Mouse (Mus musculus) left cerebral cortex, postnatal 4 days (tissue): ENCODE results near the gene Arhgap27. TPM values are rescaled to one million over a fixed set of nuclear protein-coding genes. Genes with fewer than 3 reads are reported as not detected.
"Not testable (repeated sequence)": the region's sequence is repeated elsewhere in the genome, so short reads cannot be mapped to it uniquely, and the experiment has no call there.

Source experiments
- DNase-seq: peaks from one replicate; pipeline ENCODE4 v3.0.0-alpha.2; 2022
- intact Hi-C: fragments of 180-260 bp; cut with DNase I; formaldehyde crosslinking; loops from one replicate; pipeline ENCODE4 v1.15.1; 2025
- total RNA-seq, 2 experiments: library from RNA; stranded (reverse); gene quantifications; 2 replicates each; pipeline ENCODE4 v1.2.3; 2021

Arhgap27 gene
- total RNA-seq, 2 experiments from 2014 or later = 4.7 to 5.1 TPM

DNA sequence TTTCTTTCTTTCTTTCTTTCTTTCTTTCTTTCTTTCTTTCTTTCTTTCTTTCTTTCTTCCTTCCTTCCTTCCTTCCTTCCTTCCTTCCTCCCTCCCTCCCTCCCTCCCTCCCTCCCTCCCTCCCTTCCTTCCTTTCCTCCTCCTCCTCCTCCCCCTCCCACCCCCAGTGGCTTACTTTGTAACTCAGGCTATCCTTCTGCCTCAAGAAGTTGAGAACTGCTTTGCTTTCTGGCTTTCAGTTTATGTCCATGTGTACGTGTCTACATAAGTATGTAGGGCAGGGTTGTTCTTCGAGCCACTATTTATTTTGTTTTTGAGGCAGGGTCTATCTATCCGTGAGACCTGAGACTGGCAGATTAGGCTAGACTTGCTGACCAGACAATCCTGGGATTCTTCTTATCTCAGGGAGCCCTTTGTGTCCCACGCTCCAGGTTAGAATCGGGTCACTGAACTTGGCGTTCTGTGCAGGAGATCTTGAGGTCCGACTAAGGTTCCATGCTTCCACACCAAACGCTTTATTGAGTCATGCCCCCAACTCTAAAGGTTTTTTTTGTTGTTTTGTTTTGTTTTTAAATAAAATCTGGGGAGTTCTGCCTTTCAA is 50.7 kb downstream of the Arhgap27 start:
- DNase-seq = no peak
- intact Hi-C loops = no loop called here

- intact Hi-C loops = no loop called here
- DNase-seq = peak; percentile 33
Observed at GRCm38 (mm10) chr11:103311960-103312611, 51.4 kb downstream of the Arhgap27 start.

DNA sequence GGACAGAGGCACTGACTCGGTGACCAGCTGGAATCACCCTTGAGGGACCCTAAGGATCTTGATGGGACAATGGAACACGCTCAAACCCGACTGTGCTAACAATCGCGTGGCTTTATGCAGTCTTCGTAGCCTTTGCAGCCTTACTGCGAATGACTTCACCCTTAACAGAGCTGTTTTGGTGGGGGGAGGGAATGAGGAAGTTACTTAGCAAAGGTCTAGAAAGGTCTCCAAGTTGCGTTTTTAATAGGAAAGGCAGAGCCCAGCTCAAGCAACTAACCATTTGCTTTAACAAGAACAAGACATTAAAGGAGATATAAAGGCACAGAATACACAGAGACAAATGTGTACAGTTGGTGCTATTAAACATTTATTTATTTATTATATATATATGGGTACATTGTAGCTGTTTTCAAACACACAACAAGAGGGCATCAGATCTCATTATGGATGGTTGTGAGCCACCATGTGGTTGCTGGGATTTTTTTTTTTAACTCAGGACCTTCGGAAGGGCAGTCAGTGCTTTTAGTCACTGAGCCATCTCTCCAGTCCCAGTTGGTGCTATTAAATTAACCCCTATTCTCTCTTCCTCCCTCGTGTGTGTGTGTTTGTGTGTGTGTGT is 53.4 kb downstream of the Arhgap27 start:
- intact Hi-C loops = no loop called here

GRCm38 (mm10) chr11:103307910-103308309 is 55.6 kb downstream of the Arhgap27 start:
- intact Hi-C loops = no loop called here
- DNase-seq = no peak

More for the DNA sequence above, 53.4 kb downstream of the Arhgap27 start:
- DNase-seq = no peak

DNA sequence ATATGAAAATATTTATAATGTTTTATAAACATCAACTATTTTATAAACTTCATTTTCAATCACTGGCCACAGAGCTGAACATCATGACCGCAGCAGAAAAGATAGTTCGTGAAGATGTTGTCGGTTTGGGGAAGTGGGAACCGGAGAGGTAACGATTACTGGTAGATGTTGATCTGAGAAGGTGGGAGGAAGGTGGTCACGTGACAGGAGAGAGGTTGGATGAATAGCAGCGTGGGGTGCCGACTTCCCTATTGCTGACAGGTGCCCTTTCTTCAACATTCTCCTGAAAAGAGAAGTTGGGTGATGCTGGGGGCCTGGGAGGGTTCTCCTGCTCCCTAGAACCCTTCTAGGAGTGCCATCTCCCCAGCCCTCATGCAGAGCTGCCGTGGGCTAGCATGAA is 59.0 kb downstream of the Arhgap27 start:
- no peak for DNase-seq
- intact Hi-C loops = no loop called here

DNA sequence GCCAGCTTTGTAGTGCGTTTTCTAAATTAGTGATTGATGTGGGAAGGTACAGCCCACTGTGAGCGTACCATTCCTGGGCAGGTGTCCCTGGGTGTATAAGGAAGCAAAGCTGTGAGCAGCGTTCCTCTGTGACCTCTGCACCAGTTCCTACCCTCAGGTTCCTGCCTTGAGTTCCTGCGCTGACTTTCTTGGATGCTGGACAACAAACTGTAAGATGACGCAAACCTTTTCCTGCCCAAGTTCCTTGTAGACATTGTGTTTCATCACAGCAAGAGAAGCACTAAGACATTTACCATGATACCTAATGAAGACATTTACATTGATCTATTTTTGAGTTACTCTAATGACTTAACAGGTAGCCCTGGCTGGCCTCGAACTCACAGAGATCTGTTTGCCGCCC is 68.7 kb downstream of the Arhgap27 start:
- intact Hi-C loops = no loop called here
- no peak for DNase-seq

DNA sequence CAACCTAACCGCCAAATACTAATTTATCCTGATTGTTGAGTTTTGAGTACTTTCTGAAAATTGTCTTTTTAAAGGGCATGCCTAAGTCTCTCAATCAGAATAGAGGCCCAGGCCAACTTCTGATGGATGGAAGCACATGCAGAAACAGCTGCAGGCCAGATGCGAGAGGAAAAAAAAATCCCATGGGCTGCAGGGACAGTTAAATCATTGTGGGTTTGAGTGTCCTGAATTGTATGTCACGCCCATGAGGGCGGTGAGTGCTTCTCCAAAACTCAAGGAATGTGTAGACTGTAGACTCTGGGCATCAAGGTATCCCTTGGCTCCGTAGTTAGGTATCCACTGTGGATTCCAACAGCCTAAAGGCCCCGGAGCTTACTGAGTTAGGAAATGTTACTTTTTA is 69.4 kb downstream of the Arhgap27 start:
- no peak for DNase-seq

DNA sequence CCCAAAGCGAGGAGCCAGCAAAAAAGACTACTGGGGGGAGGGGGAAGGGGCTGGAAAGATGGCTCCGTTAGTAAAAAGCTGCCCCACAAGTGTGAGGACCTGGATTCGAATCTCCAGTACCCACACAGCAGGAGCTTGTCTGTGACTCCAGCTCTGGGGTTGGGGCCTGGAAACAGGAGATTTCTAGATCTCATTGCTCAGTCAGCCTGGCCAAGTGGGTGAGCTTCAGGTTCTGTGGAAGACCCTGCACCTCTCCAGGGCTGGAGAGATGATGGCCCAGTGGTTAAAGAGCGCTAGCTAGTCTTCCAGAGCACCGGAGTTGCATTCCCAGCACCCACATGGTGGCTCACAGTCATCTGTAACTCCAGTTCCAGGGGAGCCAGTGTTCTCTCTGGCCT is 70.6 kb downstream of the Arhgap27 start:
- no peak for DNase-seq
- intact Hi-C loops = no loop called here

More for the DNA sequence above, 69.4 kb downstream of the Arhgap27 start:
- intact Hi-C loops = no loop called here

DNA sequence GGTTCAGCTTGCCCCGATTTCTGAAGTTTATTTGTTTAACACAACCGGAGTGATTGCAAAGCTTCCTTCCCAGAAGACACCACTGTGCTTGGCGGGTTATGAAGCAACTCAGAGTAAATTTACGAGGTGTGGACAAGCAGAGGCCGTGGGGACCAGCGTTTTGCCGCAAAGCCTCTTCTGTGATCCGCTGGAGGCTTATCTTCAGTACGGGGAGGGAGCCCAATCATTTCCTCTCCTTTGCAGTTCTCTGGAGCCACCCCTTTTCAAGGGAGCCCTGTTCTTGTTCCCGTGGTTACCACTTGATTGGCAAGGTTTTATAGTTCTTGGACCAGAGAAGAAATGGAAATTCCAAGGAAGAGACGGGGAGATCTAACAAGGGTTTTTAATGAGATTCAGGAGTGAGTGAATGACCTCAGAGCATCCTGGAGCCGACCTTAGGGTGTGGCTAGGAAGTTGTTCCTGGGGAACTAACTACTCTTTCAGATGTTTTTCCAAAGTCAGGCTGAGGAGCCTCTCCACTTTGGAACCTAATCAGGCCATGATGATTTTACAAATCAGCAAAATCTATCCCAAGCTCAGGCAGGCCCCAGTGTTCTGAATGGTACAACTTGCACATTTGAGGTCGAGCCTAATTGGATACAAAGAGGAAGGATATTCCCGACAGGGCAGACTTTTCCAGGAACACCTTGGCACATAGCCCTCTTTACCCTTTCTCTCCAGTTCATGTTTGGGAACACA is 71.2 kb downstream of the Arhgap27 start:
- no peak for DNase-seq
- intact Hi-C loops = no loop called here

DNA sequence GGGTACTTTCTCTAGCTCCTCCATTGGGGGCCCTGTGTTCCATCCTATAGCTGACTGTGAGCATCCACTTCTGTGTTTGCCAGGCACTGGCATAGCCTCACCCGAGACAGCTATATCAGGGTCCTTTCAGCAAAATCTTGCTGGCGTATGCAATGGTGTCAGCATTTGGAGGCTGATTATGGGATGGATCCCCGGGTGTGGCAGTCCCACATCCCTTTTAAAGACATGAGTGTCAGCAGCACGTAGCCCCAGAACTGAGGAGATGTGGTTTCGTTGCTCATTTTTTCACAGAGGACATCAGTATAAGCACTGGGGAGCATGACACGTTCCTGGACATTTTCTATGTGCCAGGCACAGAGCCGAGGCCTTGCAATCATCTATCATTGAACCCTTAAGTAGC is 72.7 kb downstream of the Arhgap27 start:
- intact Hi-C loops, DNase-seq: not testable (repeated sequence)

DNA sequence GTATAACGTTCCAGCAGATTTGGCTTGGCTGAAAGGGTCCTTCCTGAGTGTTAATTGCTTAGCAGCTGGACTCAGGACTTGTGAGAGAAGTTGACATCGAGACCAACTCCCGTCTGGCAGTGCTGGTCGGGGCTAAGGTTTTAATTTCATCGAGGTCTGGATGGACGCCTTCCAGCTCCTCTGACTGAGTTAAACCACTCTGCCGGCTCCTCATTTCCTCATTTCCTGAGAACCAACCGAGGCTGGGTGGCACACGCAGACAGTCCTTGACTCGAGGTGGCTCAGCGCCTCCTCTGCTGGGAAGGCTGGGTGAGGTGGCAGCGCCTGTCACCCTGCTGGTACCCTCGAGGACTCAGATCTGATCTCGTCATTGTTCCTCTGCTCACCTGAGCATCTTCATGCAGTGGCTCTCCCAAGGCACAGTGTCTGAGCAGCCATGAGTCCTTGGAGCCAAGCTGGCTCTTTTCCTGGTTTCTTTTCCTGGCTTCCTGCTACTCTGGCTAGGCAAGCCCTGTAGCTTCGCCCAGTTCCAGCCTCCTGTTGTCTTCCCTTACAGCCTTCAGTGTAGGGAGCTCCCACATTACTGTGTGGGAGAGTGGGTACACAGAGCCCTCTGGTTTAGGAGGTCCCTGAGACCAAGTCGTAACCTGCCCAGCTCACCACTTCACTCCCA is 75.1 kb downstream of the Arhgap27 start:
- intact Hi-C loops = no loop called here
- DNase-seq = no peak

GRCm38 (mm10) chr11:103286910-103287309 is 76.6 kb downstream of the Arhgap27 start:
- intact Hi-C loops = no loop called here
- no peak for DNase-seq

DNA sequence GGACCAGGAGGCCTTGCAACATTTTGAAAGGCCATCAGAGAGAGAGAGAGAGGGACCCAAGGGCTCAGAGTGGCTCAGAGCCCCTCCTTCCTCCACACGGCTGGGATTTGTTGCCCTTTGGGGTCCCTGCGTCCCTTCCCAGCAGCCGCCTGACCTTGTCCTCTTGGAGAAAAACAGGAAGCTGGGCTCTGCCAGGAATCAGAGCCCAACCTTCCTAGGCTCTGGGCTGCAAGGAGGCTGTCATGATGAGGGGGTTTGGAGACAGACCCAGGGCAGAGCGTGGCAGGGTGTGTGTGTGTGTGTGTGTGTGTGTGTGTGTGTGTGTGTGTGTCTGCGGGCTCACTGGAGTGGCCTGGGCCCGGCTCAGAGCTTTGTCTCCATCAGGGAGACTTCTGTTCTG is 77.5 kb downstream of the Arhgap27 start:
- intact Hi-C loops = no loop called here
- no peak for DNase-seq

DNA sequence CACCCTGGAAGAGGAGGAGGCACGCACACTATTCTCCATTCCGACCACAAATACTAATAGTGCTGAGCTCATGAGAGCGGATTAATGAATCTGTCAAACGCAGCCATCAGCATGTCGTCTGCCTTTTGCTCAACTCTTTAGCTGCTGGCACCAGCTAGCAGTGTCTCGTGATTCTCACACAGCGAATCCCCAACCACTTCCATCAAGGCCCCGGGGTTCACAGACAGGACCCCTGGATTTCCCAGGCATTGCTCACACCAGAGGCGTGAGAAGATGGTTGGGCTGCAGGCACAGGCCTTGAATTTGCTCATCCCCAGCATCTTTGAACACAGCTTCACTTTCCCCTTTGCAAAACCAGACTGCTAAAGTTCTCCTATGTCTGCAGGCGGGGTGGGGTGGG is 78.2 kb downstream of the Arhgap27 start:
- intact Hi-C loops = no loop called here
- DNase-seq = no peak

- no peak for DNase-seq
- intact Hi-C loops = no loop called here
Observed at GRCm38 (mm10) chr11:103281784-103282183, 81.7 kb downstream of the Arhgap27 start.

Other genes starting within 250 kb of the Arhgap27 start
- gene Hexim1, start 247.5 kb downstream of the Arhgap27 start, total RNA-seq = 10 to 100 TPM; 22.9 to 23.2 TPM
- gene Hexim2, start 231.3 kb downstream of the Arhgap27 start, total RNA-seq = 10 to 100 TPM; 19.0 to 24.2 TPM
- gene Fmnl1, start 192.6 kb downstream of the Arhgap27 start, total RNA-seq = 10 to 100 TPM; 34.8 to 39.1 TPM
- gene 1700023F06Rik, start 155.1 kb downstream of the Arhgap27 start, total RNA-seq = 1 to 10 TPM; 1.5 to 2.0 TPM
- 1 to 10 TPM; 1.4 to 2.0 TPM for gene Spata32, start 145.3 kb downstream of the Arhgap27 start, total RNA-seq
- 1 to 10 TPM; 3.7 to 4.3 TPM for gene Map3k14, start 96.2 kb downstream of the Arhgap27 start, total RNA-seq
- gene Plekhm1, start 49.0 kb upstream of the Arhgap27 start, total RNA-seq = 10 to 100 TPM; 13.8 to 14.8 TPM
- not detected for gene Lrrc37a, start 140.9 kb upstream of the Arhgap27 start, total RNA-seq